Mouse (Mus musculus): ENCODE measurements around the gene Fcgr1. TPM values are rescaled to one million over a fixed set of nuclear protein-coding genes. Genes with fewer than 3 reads are reported as not detected.
"Not testable (repeated sequence)": the region's sequence is repeated elsewhere in the genome, so short reads cannot be mapped to it uniquely, and the experiment has no call there.

Fcgr1 gene
- total RNA-seq, 1 experiment from 2014 or later, result 1.3 TPM

DNA sequence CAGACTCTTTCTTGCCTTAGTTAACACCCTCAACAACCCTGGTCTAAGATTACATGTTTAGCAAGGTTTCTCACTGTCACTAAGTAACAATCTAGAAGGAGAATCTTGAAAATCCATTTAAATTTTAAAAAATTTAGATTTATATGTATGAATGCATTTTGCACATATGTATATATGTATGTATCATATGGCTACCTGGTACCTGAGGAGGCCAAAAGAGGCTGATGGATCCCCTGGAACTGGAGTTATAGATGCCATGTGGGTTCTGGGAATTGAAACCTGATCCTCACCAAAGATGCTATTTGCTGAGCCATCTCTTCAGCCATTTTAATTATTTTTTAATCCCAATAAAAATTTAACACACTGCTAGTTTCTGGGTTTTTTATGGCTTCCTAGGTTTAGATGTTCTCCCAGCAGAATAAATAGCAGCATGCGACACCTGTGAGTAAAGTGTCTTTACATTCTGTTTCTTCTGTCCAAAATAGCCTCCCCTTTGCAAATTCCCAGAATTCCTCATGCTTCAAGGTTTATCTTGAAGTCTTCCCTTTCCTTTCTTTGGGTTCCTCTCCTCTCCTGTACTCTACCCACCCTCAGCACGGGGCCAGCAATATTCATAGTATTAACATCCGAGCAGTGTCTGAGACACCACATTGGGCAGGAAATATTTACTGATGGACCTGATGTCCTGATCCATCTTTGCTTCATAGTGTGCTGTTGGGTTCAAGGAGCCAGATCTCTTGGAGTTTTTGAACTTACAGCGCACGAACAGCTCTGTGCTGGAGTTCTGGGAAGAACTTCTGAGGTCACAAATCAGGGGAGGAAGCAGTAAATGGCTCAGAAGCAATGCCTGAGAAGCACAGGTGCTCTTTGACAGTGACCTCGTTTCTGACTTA is 45.4 kb downstream of the Fcgr1 start:
- DNase-seq, result no peak

DNA sequence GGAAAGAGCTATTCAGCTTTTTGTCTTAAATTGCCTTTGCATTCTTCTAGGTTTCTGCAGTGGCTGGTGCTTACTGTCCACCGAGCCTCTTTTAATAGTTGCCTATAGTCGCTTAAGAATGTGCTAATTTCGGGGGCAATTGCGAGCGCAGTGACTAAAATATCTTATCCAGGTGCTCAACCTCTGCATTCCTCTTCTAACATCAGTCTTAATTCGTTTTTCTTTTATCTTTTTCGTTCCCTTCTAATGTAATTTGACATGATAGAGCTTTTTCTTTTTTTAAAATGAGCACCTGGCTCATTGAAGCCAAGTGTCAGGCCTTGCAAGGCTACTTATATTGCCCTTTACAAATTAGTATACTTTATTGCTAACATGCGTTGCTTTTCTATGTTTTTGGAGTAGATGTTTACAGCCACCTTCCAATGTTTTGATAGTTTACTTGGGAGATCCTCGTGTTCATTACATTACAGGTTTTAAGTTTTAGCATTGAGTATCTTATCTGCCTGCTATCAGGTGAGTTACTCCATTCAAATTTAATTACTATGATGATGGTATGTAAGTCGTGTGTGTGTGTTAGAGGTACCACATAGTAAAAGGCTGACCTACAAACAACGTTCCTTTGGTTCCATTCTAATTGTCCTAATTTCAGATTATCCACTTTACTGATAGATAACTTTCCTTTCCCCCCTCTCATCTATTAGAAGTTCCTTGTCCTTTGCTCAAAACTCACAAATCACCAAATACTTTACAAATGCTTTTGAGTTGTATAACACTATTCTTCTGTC is 46.2 kb downstream of the Fcgr1 start:
- DNase-seq, result no peak

GRCm38 (mm10) chr3:96246427-96246856 is 47.3 kb downstream of the Fcgr1 start, which contains the start of gene Hist2h3c1:
TSS of gene Hist2h3c1 (plus strand) at chr3:96246685.
- not testable (repeated sequence) for DNase-seq

- not testable (repeated sequence) for DNase-seq
Measured at GRCm38 (mm10) chr3:96246018-96246417, 47.8 kb downstream of the Fcgr1 start.

DNA sequence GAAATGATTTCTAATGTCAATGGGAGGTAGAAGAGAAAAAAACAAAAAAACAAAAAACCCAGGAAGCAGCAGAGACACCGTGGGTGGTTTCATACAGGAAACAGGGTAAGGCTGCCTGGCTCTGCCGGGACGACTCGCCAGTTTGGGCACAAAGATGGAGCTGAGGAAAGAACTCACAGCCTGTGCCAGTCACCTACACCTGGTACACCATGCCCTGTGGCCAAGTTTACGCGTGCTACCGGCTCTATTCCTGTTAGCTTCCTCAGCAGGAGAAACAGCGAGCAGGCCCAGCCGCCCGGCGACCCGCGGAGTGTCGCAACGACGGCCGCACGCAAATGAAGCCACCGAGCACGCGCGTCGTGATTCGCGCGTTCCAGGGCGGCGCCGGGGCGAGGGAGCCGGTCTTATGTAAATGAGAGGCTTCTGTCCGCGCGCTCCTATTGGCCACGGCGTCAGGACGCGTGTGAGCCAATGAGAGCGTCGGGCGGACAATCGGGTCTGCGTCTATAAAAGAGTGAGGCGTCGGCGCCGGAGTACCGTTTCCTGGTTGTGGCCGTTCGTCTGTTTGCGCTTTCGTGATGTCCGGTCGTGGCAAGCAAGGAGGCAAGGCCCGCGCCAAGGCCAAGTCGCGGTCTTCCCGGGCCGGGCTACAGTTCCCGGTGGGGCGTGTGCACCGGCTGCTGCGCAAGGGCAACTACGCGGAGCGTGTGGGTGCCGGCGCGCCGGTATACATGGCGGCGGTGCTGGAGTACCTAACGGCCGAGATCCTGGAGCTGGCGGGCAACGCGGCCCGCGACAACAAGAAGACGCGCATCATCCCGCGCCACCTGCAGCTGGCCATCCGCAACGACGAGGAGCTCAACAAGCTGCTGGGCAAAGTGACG is 48.5 kb downstream of the Fcgr1 start, which contains the start of gene Hist2h2aa1:
Hist2h2aa1 (plus strand) TSS at position 495 of the 884 bp plus-strand sequence.
- peak; percentile 90 for DNase-seq

DNA sequence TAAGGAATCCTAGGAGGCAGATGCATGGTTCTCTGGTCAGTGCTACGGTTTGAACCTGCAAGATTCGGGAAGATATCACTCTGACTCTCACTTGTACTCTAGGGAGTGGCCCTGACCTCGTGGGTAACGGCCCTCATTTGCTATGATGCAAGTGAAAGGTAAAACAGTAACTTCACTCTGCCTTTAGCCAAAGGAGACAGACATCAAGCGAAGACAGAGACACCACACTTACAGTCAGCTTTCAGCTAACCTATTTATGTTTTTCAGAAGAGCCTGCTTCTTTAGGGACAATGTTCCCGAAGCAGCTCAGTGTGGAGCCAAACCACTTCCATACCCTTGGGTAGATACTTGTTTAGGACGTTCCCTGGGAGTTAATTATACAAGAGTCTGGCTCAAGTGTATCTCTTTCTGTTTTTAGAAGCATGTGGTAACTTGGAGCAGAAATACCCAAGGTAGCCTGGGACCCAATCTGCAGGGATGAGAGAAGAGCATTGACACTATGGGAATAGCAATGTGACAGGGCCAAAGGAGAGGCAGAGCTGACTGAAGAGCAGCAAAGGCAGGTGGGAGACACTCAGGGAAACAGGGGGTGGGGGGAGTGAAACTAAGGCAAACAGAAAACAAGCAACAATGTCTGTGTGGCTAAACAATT is 49.7 kb downstream of the Fcgr1 start:
- no peak for DNase-seq

DNA sequence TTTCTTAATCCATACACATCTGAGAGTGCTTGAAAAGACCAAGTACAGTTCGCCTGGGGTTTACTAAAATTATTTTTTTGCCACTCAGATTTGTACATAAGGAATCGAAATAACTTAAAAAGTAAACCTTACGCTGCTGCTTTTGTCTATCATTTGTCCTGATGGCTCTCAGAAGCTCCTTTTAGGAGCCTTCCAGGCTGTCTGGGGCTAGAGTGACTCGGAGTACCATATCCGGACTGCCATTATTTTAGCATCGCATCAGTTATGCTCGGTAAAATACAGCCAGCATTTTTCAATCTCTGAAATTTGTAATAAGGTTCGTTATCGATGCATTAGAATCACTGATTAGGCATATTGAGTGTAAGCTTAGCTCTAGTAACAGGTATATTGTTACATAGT is 53.0 kb downstream of the Fcgr1 start:
- DNase-seq, result no peak

DNA sequence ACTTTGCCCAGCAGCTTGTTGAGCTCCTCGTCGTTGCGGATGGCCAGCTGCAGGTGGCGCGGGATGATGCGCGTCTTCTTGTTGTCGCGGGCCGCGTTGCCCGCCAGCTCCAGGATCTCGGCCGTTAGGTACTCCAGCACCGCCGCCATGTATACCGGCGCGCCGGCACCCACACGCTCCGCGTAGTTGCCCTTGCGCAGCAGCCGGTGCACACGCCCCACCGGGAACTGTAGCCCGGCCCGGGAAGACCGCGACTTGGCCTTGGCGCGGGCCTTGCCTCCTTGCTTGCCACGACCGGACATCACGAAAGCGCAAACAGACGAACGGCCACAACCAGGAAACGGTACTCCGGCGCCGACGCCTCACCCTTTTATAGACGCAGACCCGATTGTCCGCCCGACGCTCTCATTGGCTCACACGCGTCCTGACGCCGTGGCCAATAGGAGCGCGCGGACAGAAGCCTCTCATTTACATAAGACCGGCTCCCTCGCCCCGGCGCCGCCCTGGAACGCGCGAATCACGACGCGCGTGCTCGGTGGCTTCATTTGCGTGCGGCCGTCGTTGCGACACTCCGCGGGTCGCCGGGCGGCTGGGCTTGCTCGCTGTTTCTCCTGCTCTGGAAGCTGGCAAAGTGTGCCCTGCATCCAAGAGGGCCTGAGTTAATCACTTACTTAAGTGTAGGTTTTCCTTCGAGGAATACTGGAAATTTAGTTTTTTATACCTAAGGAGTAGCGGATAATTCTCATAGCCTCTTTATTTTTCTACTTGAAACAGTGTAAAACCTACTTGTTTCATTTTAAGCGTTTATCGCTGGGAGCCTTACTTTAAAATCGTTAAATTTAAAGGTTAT is 53.6 kb downstream of the Fcgr1 start, which contains the start of gene Hist2h2aa2:
Hist2h2aa2 (minus strand) TSS at position 328 of the 850 bp plus-strand sequence.
- peak; percentile 95 for DNase-seq

DNA sequence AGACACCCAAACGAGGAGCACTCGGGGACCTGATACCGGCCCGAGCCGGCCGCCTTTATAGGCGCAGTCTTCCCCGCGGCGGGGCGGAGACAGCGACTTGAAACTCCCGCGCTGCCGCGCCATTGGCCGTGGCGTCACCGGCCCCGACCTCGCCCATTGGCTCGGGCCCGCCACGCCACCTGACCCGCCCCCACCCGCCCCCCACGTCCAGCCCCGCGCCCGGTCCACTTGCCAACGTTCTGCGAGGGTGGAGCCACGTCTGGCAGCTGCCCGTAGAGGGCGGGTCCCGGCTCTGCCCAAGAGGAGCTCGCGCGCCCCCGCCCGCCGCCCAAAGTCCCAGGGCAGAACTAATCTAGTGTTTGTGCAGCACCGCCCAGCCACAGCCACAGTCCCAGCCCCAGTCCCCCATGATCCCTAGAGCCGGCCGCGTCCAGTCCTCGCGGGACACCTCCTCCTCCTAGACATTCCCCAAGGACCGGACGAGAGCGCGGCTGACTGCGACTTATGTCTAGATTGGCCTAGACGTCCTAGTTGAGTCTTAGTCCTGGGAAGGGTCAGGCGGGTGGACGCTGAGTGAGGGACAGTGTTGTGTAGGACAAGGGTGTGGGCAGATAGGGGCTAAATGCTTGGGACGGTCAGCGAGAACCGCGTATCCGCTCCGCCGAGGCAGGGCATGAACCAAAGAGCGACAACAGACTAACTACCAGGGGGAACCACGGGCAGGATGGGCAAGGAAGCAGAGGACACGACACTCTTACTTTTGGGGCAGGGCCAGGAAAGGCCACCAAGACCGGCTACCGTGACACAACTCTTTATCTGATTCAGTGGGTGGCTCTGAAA is 54.6 kb downstream of the Fcgr1 start, which contains the start of gene Hist2h3c2:
Hist2h3c2 (minus strand) TSS at position 174 of the 840 bp plus-strand sequence.
- DNase-seq, result peak; percentile 64

DNA sequence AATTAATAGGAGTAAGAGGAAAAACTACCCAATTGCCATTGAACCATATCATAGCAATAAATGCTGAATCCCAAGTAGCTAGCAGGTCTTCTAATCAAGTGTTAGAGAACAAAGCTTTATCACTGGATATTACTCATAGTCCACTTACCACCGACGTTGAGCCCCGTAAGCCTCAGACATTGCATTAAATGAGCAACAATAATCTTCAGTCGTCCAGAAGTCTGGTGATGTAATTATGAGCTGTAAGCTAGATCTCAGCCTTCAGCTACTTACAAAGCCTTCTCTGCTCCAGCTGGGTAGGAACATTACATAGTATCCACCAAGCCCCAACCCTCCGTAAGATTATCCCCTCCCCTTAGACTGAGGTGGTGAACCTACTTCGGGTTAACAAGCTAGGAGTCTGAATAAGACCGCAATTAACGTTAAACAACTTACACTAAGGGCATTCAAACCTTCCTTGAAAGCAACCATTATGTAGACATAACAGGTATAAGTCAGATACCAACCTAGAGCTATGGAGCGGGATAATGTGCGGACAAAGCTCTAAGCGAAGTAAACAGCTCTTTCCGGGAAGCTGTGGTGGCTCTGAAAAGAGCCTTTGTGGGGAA is 55.8 kb downstream of the Fcgr1 start:
- no peak for DNase-seq

GRCm38 (mm10) chr3:96237335-96237903 is 56.4 kb downstream of the Fcgr1 start:
- DNase-seq, result no peak

GRCm38 (mm10) chr3:96236834-96237334 is 56.9 kb downstream of the Fcgr1 start:
- DNase-seq, result no peak

- no peak for DNase-seq
Measured at GRCm38 (mm10) chr3:96235836-96236235, 57.9 kb downstream of the Fcgr1 start.

GRCm38 (mm10) chr3:96234914-96235313 is 58.9 kb downstream of the Fcgr1 start:
- DNase-seq, result no peak

All from adrenal gland, postnatal 14 days (tissue).